Mouse (Mus musculus) layer of hippocampus, adult 18-20 months (tissue): ENCODE results near the gene Gm21258. TPM values are rescaled to one million over a fixed set of nuclear protein-coding genes. Genes with fewer than 3 reads are reported as not detected.
"Not testable (repeated sequence)": the region's sequence is repeated elsewhere in the genome, so short reads cannot be mapped to it uniquely, and the experiment has no call there.

Experiments
- DNase-seq, 2 experiments: peaks; one replicate each; pipeline ENCODE4 v3.0.0; 2022; ENCODE audit warnings: low spot score in 2 of 2
- long read RNA-seq: library from polyadenylated mRNA; stranded (forward); transcript quantifications from one replicate; pipeline ENCODE4 v2.0.0, GENCODE M21; 2021
- total RNA-seq, 2 experiments: library from RNA; stranded (reverse); gene quantifications; 2 replicates each; pipeline ENCODE4 v1.2.3; 2021

Gene Gm21258
- total RNA-seq, result not detected
- long read RNA-seq, result 0 reads

- DNase-seq, result not testable (repeated sequence)
Measured at GRCm38 (mm10) chrY:52779740-52780139, at the start of gene Gm21258. Gm21258 (plus strand) TSS chrY:52780040.
